Mouse (Mus musculus) small intestine, adult 2 months (tissue): ENCODE data around the gene Zfp948.

Experiments used
- CTCF ChIP-seq: fragments of 200-500 bp; IDR thresholded peaks from 2 replicates; pipeline ENCODE4 v1.5.1; 2012; ENCODE audit warnings: low read depth, mild to moderate bottlenecking, control low read depth, inconsistent platforms, low read length, moderate library complexity, mixed read lengths; ENCODE audit not compliant: insufficient replicate concordance, insufficient read length; ENCODE audit errors: extremely low read depth
- POLR2A ChIP-seq: fragments of 200-500 bp; IDR thresholded peaks from 2 replicates; pipeline ENCODE4 v1.6.1; 2012; ENCODE audit warnings: low read depth, mild to moderate bottlenecking, control low read depth, inconsistent platforms, low read length, moderate library complexity

GRCm38 (mm10) chr17:21517130-21517671, 49.6 kb upstream of the Zfp948 start:
- no peak for TF ChIP-seq POLR2A
- TF ChIP-seq CTCF, result no peak
